ENCODE assay signal across 8 mouse cellular contexts in the genomic region with DNA sequence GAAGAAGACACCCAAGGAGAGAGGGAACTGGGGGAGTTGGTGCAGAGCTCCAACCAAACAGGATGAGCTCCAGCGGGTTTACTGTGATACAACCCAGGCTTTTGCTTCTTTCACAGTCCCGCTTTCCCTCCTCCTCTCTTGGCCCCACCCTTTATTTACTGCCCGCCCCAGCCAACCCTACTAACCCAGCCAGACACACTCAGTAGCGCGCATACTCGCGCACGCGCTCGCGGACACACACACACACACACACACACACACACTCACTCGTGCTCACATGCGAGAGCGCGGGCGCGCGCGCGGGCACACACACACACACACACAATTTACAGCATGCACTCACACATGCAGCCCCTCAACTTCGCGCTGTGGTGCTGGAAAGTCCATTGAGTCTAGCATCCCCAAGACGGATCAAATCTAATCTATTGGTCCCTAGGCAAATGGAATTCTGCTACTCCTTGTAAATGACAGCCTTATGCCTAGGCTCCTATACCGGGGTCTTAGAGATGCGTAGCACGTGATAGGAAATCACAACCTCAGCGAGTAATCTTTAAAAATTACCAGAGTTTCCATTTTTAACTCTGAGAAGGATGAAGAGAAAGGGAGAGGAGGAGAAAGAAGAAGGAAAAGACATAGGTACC. TPM values are rescaled to one million over a fixed set of nuclear protein-coding genes. Genes with fewer than 3 reads are reported as not detected.
DNase-seq lines count a peak whose midpoint lies in the region; ATAC-seq and TF ChIP-seq lines count a peak whose summit lies in the region.

Gene Grik1, minus strand, starts transcription at position 134 of the 641 bp plus-strand sequence.

- WGBS in lung, postnatal 0 days = 2% methylated on average over 25 of the region's 27 CpGs
- under 1% methylated on average over 27 of the region's 27 CpGs for WGBS in hindbrain, embryonic 14.5 days
- 1% methylated on average over 26 of the region's 27 CpGs for WGBS in limb, embryonic 14.5 days

- peak; percentile 85 to 86 for DNase-seq in cerebellum, postnatal 14 days
- DNase-seq in cerebellum, adult 8-10 months = no peak
- DNase-seq in lung, postnatal 0 days (ENCODE audit: low spot score) = no peak
- no peak for DNase-seq in lung, adult 18-20 months
- DNase-seq in hindbrain, embryonic 14.5 days (ENCODE audit: low spot score) = peak; percentile 69
- no peak for DNase-seq in limb, embryonic 14.5 days (ENCODE audit: low spot score)
- peak; percentile 47 for DNase-seq in right cerebral cortex, postnatal 14 days

- no peaks in the 10 kb centered on the region for H3K9me3 ChIP-seq in lung, postnatal 0 days (ENCODE audit: low read length)
- no peaks in the 10 kb centered on the region for H3K9me3 ChIP-seq in hindbrain, embryonic 14.5 days (ENCODE audit: control insufficient read depth, low read length)
- H3K9me3 ChIP-seq in limb, embryonic 14.5 days (ENCODE audit: control insufficient read depth, low read length) = no peaks in the 10 kb centered on the region

- TF ChIP-seq POLR2A in limb, embryonic 14.5 days (IDR thresholded peaks at IDR 0.05; ENCODE audit: borderline replicate concordance, extremely low read depth, insufficient read depth, insufficient read length) = no peak

- peak within 1 kb of the TSS; percentile 41 for H3K4me2 ChIP-seq in lung, postnatal 0 days (replicated peaks; ENCODE audit: low read depth, low read length)
- H3K4me2 ChIP-seq in hindbrain, embryonic 14.5 days (replicated peaks) = peak within 1 kb of the TSS; percentile 95
- peak within 1 kb of the TSS; percentile 85 for H3K4me2 ChIP-seq in limb, embryonic 14.5 days (replicated peaks; ENCODE audit: low read depth, low read length, severe bottlenecking)

- peaks cover 9% of the 10 kb centered on the region; the same call in 1 of the 2 replicates for H3K27me3 ChIP-seq in lung, postnatal 0 days (replicated peaks; ENCODE audit: insufficient read depth, low read length)
- H3K27me3 ChIP-seq in hindbrain, embryonic 14.5 days (ENCODE audit: control insufficient read depth, insufficient read depth, low read length) = 0 out of 2 replicates have a peak, but pooled peaks cover 10% of the 10 kb centered on the region
- H3K27me3 ChIP-seq in limb, embryonic 14.5 days (ENCODE audit: control insufficient read depth, insufficient read depth, low read length) = peaks cover 20% of the 10 kb centered on the region

- peak within 1 kb of the TSS; percentile 20 for H3K4me3 ChIP-seq in lung, postnatal 0 days (ENCODE audit: low read depth, low read length)
- H3K4me3 ChIP-seq in hindbrain, embryonic 14.5 days (replicated peaks; ENCODE audit: low read length) = peak within 1 kb of the TSS; percentile 66
- H3K4me3 ChIP-seq in limb, embryonic 14.5 days (replicated peaks; ENCODE audit: low read length) = peak within 1 kb of the TSS; percentile 43

- no peak within 1 kb of the TSS for H3K9ac ChIP-seq in lung, postnatal 0 days (replicated peaks; ENCODE audit: low read depth)
- H3K9ac ChIP-seq in hindbrain, embryonic 14.5 days = peak within 1 kb of the TSS; percentile 75
- peak within 1 kb of the TSS; percentile 5; the same call in 1 of the 2 replicates for H3K9ac ChIP-seq in limb, embryonic 14.5 days (ENCODE audit: low read depth, low read length, severe bottlenecking)

- TF ChIP-seq EP300 in lung, postnatal 0 days (IDR thresholded peaks at IDR 0.05) = no peak

- no peaks in the 10 kb centered on the region for H3K4me1 ChIP-seq in lung, postnatal 0 days (ENCODE audit: insufficient read depth, low read depth, low read length)
- peaks cover 8% of the 10 kb centered on the region; the same call in 1 of the 2 replicates for H3K4me1 ChIP-seq in hindbrain, embryonic 14.5 days (replicated peaks; ENCODE audit: control insufficient read depth, insufficient read depth, low read length)
- H3K4me1 ChIP-seq in limb, embryonic 14.5 days (ENCODE audit: control insufficient read depth, insufficient read depth, low read length) = 0 out of 2 replicates have a peak, but pooled peaks cover 6% of the 10 kb centered on the region

- H3K36me3 ChIP-seq in lung, postnatal 0 days (ENCODE audit: insufficient read depth, low read length) = no peaks in the 10 kb centered on the region
- no peaks in the 10 kb centered on the region for H3K36me3 ChIP-seq in hindbrain, embryonic 14.5 days (replicated peaks; ENCODE audit: control insufficient read depth, insufficient read depth)
- H3K36me3 ChIP-seq in limb, embryonic 14.5 days (ENCODE audit: control insufficient read depth, insufficient read depth, low read length) = no peaks in the 10 kb centered on the region

- no peak within 1 kb of the TSS for H3K27ac ChIP-seq in lung, postnatal 0 days (ENCODE audit: low read length)
- peak within 1 kb of the TSS; percentile 71 for H3K27ac ChIP-seq in hindbrain, embryonic 14.5 days
- no peak within 1 kb of the TSS for H3K27ac ChIP-seq in limb, embryonic 14.5 days (replicated peaks; ENCODE audit: low read depth, low read length)

- no peak for ATAC-seq in lung, postnatal 0 days
- ATAC-seq in hindbrain, embryonic 14.5 days (ENCODE audit: low FRiP score) = peak; percentile 85
- ATAC-seq in limb, embryonic 14.5 days (ENCODE audit: low FRiP score, low read depth) = peak; percentile 68; the same call in 1 of the 2 replicates
- ATAC-seq in inflammation-experienced regulatory T-cells, adult 6 months = no peak

- TF ChIP-seq CTCF in lung, postnatal 0 days (IDR thresholded peaks at IDR 0.05) = no peak

RNA-seq across cellular contexts. Expression of gene Grik1, which starts in this region (rescaled TPM):
- 0.15 and 0.25 TPM in 2 replicates for polyA plus RNA-seq in lung, postnatal 0 days (2015; fragmentation: Nextera tagmentation; extraction: Ambion mirVana)
- polyA plus RNA-seq in hindbrain, embryonic 14.5 days (2014; fragmentation: Nextera tagmentation; extraction: Ambion mirVana) = 31.7 and 32.3 TPM in 2 replicates
- 1.9 and 2.2 TPM in 2 replicates for polyA plus RNA-seq in limb, embryonic 14.5 days (2012; rRNA removed)
- polyA plus RNA-seq in limb, embryonic 14.5 days (2014; fragmentation: Nextera tagmentation; extraction: Ambion mirVana) = 1.8 and 2.4 TPM in 2 replicates
- polyA plus RNA-seq in inflammation-experienced regulatory T-cells, adult 6 months (2017; shearing (Covaris generic)) = under 1 TPM in 1 of 3 experiments, not detected in 2; 0.09 TPM

Comparison
In these comparisons a context has a peak if more than half of its experiments do, and no peak if none do; other contexts are left out.
1. DNase-seq: peak in cerebellum, postnatal 14 days (2 of 2), hindbrain, embryonic 14.5 days (single experiment) and right cerebral cortex, postnatal 14 days (single experiment); none in cerebellum, adult 8-10 months (single experiment), lung, postnatal 0 days (single experiment), lung, adult 18-20 months (0 of 2) and limb, embryonic 14.5 days (single experiment).
2. ATAC-seq: peak in hindbrain, embryonic 14.5 days (single experiment) and limb, embryonic 14.5 days (single experiment); none in lung, postnatal 0 days (single experiment) and inflammation-experienced regulatory T-cells, adult 6 months (single experiment).
3. H3K4me2 ChIP-seq: peak in every context shown above with its lines; median percentile 95 in hindbrain, embryonic 14.5 days; 85 in limb, embryonic 14.5 days; 41 in lung, postnatal 0 days.
4. Peak in every context shown above with its lines, with median percentiles within 50 percentile points of each other: H3K4me3 ChIP-seq.